Mouse (Mus musculus): ENCODE measurements at regions not wholly inside any gene's neighbourhood (a gene's known extent, or its start where the extent isn't known, plus 50 kb on each side); places are given as distances from the start of the nearest gene placed in this dataset.

DNA sequence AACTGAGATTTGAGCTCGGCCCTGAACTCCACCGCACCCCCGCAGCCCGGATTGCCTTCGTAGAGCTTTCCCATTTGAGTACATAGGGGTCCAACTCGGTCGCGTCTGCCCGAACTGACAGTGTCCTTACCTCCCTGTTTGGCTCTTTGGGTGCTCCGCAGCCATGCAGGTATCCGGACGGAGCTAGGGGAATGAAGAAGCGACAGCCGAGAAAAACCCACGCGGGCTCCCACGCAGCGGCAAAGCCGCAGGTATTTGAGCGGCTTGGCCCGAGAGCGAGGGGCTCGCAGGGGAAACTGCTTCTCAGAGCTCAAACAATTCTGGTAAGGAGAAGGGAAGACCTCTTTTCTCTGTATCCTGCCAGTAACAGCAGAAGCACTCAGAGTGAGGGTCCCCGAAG lies 82.5 kb downstream of the Kcnrg start:
- H3K27ac ChIP-seq (replicated peaks; ENCODE audit: low read depth, low read length), result no peak overlapping the region
- H3K9me3 ChIP-seq (ENCODE audit: control insufficient read depth, low read length), result no peaks in the 10 kb centered on the region
- peaks cover 60% of the 10 kb centered on the region for H3K27me3 ChIP-seq (ENCODE audit: control insufficient read depth, insufficient read depth, low read length)
- peak overlapping the region; percentile 37 for H3K4me2 ChIP-seq (ENCODE audit: low read length)
- H3K36me3 ChIP-seq (ENCODE audit: control insufficient read depth, insufficient read depth, low read length), result no peaks in the 10 kb centered on the region
- DNase-seq, result no peak
- peaks cover 4% of the 10 kb centered on the region; the same call in 1 of the 2 replicates for H3K4me1 ChIP-seq (ENCODE audit: control insufficient read depth, insufficient read depth, low read length)
- peak overlapping the region; percentile 11; the same call in 1 of the 2 replicates for H3K4me3 ChIP-seq (replicated peaks; ENCODE audit: low read depth, low read length)
- ATAC-seq (ENCODE audit: low FRiP score, low TSS enrichment), result no peak
- no peak overlapping the region for H3K9ac ChIP-seq (replicated peaks; ENCODE audit: low read length)
- WGBS, result 8% methylated on average over 24 of the region's 24 CpGs

GRCm38 (mm10) chr14:61691785-61692372 lies 84.6 kb downstream of the Kcnrg start:
- Histone ChIP-seq H3K4me2 (ENCODE audit: low read length) (no peak overlapping the region), H3K9me3 (ENCODE audit: control insufficient read depth, low read length) (no peaks in the 10 kb centered on the region), H3K27ac (replicated peaks; ENCODE audit: low read depth, low read length) (no peak overlapping the region), H3K36me3 (ENCODE audit: control insufficient read depth, insufficient read depth, low read length) (no peaks in the 10 kb centered on the region), H3K9ac (replicated peaks; ENCODE audit: low read length) (no peak overlapping the region), H3K27me3 (ENCODE audit: control insufficient read depth, insufficient read depth, low read length) (peaks cover 41% of the 10 kb centered on the region), H3K4me3 (replicated peaks; ENCODE audit: low read depth, low read length) (no peak overlapping the region), H3K4me1 (ENCODE audit: control insufficient read depth, insufficient read depth, low read length) (peaks cover 4% of the 10 kb centered on the region; the same call in 1 of the 2 replicates)
- DNase-seq, result no peak
- 85% methylated on average over 6 of the region's 6 CpGs for WGBS
- ATAC-seq (ENCODE audit: low FRiP score, low TSS enrichment), result no peak

- no peak overlapping the region for H3K4me2 ChIP-seq (ENCODE audit: low read length)
- no peak for DNase-seq
- no peaks in the 10 kb centered on the region for H3K36me3 ChIP-seq (ENCODE audit: control insufficient read depth, insufficient read depth, low read length)
- H3K9me3 ChIP-seq (ENCODE audit: control insufficient read depth, low read length), result no peaks in the 10 kb centered on the region
- no peak overlapping the region for H3K4me3 ChIP-seq (replicated peaks; ENCODE audit: low read depth, low read length)
- 93% methylated on average over 3 of the region's 3 CpGs for WGBS
- ATAC-seq (ENCODE audit: low FRiP score, low TSS enrichment), result no peak
- no peak overlapping the region for H3K9ac ChIP-seq (replicated peaks; ENCODE audit: low read length)
- no peak overlapping the region for H3K27ac ChIP-seq (replicated peaks; ENCODE audit: low read depth, low read length)
- no peaks in the 10 kb centered on the region for H3K4me1 ChIP-seq (ENCODE audit: control insufficient read depth, insufficient read depth, low read length)
- H3K27me3 ChIP-seq (ENCODE audit: control insufficient read depth, insufficient read depth, low read length), result peaks cover 24% of the 10 kb centered on the region
Observed at GRCm38 (mm10) chr14:61694796-61695195, 87.5 kb downstream of the Kcnrg start.

- no peak overlapping the region for H3K9ac ChIP-seq (replicated peaks; ENCODE audit: low read length)
- no peak overlapping the region for H3K4me2 ChIP-seq (ENCODE audit: low read length)
- no peak overlapping the region for H3K4me3 ChIP-seq (replicated peaks; ENCODE audit: low read depth, low read length)
- no peak overlapping the region for H3K27ac ChIP-seq (replicated peaks; ENCODE audit: low read depth, low read length)
- no peaks in the 10 kb centered on the region for H3K9me3 ChIP-seq (ENCODE audit: control insufficient read depth, low read length)
- ATAC-seq (ENCODE audit: low FRiP score, low TSS enrichment) (no peak), DNase-seq (no peak)
- whole genome bisulfite sequencing, result 58% methylated on average over 7 of the region's 7 CpGs
- H3K4me1 ChIP-seq (ENCODE audit: control insufficient read depth, insufficient read depth, low read length), result no peaks in the 10 kb centered on the region
- H3K36me3 ChIP-seq (ENCODE audit: control insufficient read depth, insufficient read depth, low read length), result no peaks in the 10 kb centered on the region
- peaks cover 8% of the 10 kb centered on the region for H3K27me3 ChIP-seq (ENCODE audit: control insufficient read depth, insufficient read depth, low read length)
Observed at GRCm38 (mm10) chr14:61696290-61696842, 89.1 kb downstream of the Kcnrg start.

GRCm38 (mm10) chr14:61696886-61697554 lies 89.8 kb downstream of the Kcnrg start:
- H3K27ac ChIP-seq (replicated peaks; ENCODE audit: low read depth, low read length), result no peak overlapping the region
- WGBS, result 82% methylated on average over 13 of the region's 13 CpGs
- ATAC-seq (ENCODE audit: low FRiP score, low TSS enrichment), result no peak
- H3K36me3 ChIP-seq (ENCODE audit: control insufficient read depth, insufficient read depth, low read length), result no peaks in the 10 kb centered on the region
- H3K4me1 ChIP-seq (ENCODE audit: control insufficient read depth, insufficient read depth, low read length), result no peaks in the 10 kb centered on the region
- no peaks in the 10 kb centered on the region for H3K9me3 ChIP-seq (ENCODE audit: control insufficient read depth, low read length)
- H3K4me3 ChIP-seq (replicated peaks; ENCODE audit: low read depth, low read length), result no peak overlapping the region
- no peak overlapping the region for H3K9ac ChIP-seq (replicated peaks; ENCODE audit: low read length)
- no peak for DNase-seq
- no peak overlapping the region for H3K4me2 ChIP-seq (ENCODE audit: low read length)
- H3K27me3 ChIP-seq (ENCODE audit: control insufficient read depth, insufficient read depth, low read length), result 0 out of 2 replicates have a peak, but pooled peaks cover 6% of the 10 kb centered on the region

DNA sequence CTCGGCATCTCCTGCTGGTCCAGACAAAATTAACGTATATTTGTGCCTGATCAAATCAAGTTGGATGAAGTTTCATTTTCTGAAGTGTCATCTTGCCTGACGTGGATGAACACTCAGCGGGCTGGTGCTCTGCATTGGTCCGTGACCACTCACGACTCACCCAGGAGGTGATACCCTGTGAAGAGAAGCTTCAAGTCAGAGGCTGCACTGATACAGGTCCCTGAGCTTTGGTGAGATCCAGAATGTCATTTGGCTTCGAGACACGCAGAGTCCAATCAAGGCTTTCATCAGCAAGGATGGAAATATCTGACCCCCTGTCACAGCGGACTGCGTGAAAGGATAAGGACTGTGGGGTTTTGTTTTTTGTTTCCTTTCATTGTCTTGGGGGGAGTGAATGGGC lies 90.4 kb downstream of the Kcnrg start:
- H3K27ac ChIP-seq (replicated peaks; ENCODE audit: low read depth, low read length), result no peak overlapping the region
- no peak for ATAC-seq (ENCODE audit: low FRiP score, low TSS enrichment)
- WGBS, result 59% methylated on average over 10 of the region's 10 CpGs

DNA sequence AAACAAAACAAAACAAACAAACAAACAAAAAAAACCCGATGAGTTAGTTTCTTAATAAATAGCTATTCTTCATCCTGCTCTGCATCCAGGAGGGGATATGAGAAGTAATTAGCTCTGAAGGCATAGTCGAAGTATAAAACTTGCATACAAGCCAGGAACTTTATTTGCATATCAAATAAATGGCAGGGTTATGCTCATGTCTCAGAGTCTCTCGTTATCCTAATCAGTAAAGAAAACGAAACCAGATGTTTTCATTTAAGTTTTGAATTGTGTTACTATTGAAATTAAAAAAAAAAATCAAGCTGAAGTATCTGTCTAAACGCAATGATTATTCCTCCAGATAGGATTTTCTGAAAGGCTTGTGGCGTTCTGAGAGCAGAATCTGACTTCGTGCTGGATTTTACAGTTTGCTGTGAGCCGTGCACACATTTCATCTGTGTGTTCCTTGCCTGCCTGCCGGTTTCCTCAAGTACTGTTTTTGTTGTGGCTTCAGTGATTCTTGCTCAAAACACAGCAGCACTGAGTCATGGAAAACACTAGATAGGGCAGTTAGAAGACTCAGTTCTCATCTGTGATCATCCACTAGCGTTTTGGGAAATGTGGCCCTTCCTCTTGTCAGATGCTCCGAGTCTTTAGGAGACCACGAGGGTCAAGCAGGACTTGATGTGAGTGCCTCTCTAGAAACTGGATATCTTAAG lies 91.2 kb downstream of the Kcnrg start:
- no peaks in the 10 kb centered on the region for H3K36me3 ChIP-seq (ENCODE audit: control insufficient read depth, insufficient read depth, low read length)
- ATAC-seq (ENCODE audit: low FRiP score, low TSS enrichment), result no peak
- H3K4me2 ChIP-seq (ENCODE audit: low read length), result no peak overlapping the region
- no peak overlapping the region for H3K27ac ChIP-seq (replicated peaks; ENCODE audit: low read depth, low read length)
- 70% methylated on average over 12 of the region's 12 CpGs for WGBS
- no peak overlapping the region for H3K9ac ChIP-seq (replicated peaks; ENCODE audit: low read length)
- no peaks in the 10 kb centered on the region for H3K4me1 ChIP-seq (ENCODE audit: control insufficient read depth, insufficient read depth, low read length)
- H3K4me3 ChIP-seq (replicated peaks; ENCODE audit: low read depth, low read length), result no peak overlapping the region
- no peak for DNase-seq
- no peaks in the 10 kb centered on the region for H3K27me3 ChIP-seq (ENCODE audit: control insufficient read depth, insufficient read depth, low read length)
- no peaks in the 10 kb centered on the region for H3K9me3 ChIP-seq (ENCODE audit: control insufficient read depth, low read length)

More for the DNA sequence above, 90.4 kb downstream of the Kcnrg start:
- Histone ChIP-seq H3K4me1 (ENCODE audit: control insufficient read depth, insufficient read depth, low read length) (no peaks in the 10 kb centered on the region), H3K4me3 (replicated peaks; ENCODE audit: low read depth, low read length) (no peak overlapping the region), H3K4me2 (ENCODE audit: low read length) (no peak overlapping the region), H3K9me3 (ENCODE audit: control insufficient read depth, low read length) (no peaks in the 10 kb centered on the region), H3K36me3 (ENCODE audit: control insufficient read depth, insufficient read depth, low read length) (no peaks in the 10 kb centered on the region), H3K27me3 (ENCODE audit: control insufficient read depth, insufficient read depth, low read length) (0 out of 2 replicates have a peak, but pooled peaks cover 2% of the 10 kb centered on the region), H3K9ac (replicated peaks; ENCODE audit: low read length) (no peak overlapping the region)
- no peak for DNase-seq

DNA sequence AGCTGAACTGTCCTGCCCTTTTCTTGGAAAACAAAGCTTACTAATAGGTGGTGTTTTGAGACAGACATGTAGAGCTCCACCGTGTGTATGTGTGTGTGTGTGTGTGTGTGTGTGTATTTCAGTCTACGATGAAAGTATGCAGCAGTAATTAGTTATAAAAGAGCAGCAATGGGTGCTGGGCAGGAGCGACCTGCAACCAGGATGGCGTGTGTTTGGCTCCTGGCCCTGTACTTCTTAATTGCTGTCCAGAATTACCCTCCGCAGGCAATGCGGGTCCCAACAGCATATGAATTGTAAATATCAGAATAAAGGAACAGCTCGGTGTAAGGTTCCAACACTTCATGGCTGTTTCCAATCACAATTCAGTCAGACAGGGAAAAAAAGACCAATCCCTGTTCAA lies 92.4 kb downstream of the Kcnrg start:
- WGBS, result 62% methylated on average over 7 of the region's 7 CpGs
- Histone ChIP-seq H3K4me2 (ENCODE audit: low read length) (no peak overlapping the region), H3K4me3 (replicated peaks; ENCODE audit: low read depth, low read length) (no peak overlapping the region), H3K36me3 (ENCODE audit: control insufficient read depth, insufficient read depth, low read length) (no peaks in the 10 kb centered on the region), H3K27me3 (ENCODE audit: control insufficient read depth, insufficient read depth, low read length) (no peaks in the 10 kb centered on the region), H3K9me3 (ENCODE audit: control insufficient read depth, low read length) (no peaks in the 10 kb centered on the region), H3K4me1 (ENCODE audit: control insufficient read depth, insufficient read depth, low read length) (no peaks in the 10 kb centered on the region), H3K27ac (replicated peaks; ENCODE audit: low read depth, low read length) (no peak overlapping the region), H3K9ac (replicated peaks; ENCODE audit: low read length) (no peak overlapping the region)
- ATAC-seq (ENCODE audit: low FRiP score, low TSS enrichment), result no peak
- no peak for DNase-seq
